Mouse (Mus musculus) neural tube, embryonic 14.5 days (tissue): ENCODE measurements at regions not wholly inside any gene's neighbourhood (a gene's known extent, or its start where the extent isn't known, plus 50 kb on each side); places are given as distances from the start of the nearest gene placed in this dataset.
"Not testable (repeated sequence)": the region's sequence is repeated elsewhere in the genome, so short reads cannot be mapped to it uniquely, and the experiment has no call there.

Experiments
- ATAC-seq: fragments of 200-750 bp; cut with Nextera tagmentation; 2 replicates; pipeline ENCODE4 v1.8.0; 2017; ENCODE audit warnings: low read depth, mild to moderate bottlenecking, moderate TSS enrichment, moderate library complexity
- H3K27ac ChIP-seq: fragments of 300-500 bp; sonication (generic); 2 replicates; pipeline ENCODE4 v1.5.1; 2014; ENCODE audit warnings: low read depth, mild to moderate bottlenecking, control low read depth, low read length, moderate library complexity, mixed read lengths
- H3K27me3 ChIP-seq: fragments of 300-500 bp; sonication (generic); 2 replicates; pipeline ENCODE4 v1.6.1; 2014; ENCODE audit warnings: low read length; ENCODE audit not compliant: control insufficient read depth, insufficient read depth
- H3K36me3 ChIP-seq: fragments of 300-500 bp; sonication (generic); 2 replicates; pipeline ENCODE4 v1.6.1; 2014; ENCODE audit warnings: low read length, mixed read lengths; ENCODE audit not compliant: control insufficient read depth, insufficient read depth
- H3K4me1 ChIP-seq: fragments of 300-500 bp; sonication (generic); 2 replicates; pipeline ENCODE4 v1.6.1; 2014; ENCODE audit warnings: low read length; ENCODE audit not compliant: control insufficient read depth, insufficient read depth
- H3K4me2 ChIP-seq: fragments of 300-500 bp; sonication (generic); 2 replicates; pipeline ENCODE4 v1.6.1; 2014; ENCODE audit warnings: mild to moderate bottlenecking, low read depth, low read length, control low read depth
- H3K4me3 ChIP-seq: fragments of 300-500 bp; sonication (generic); 2 replicates; pipeline ENCODE4 v1.5.1; 2014; ENCODE audit warnings: low read depth, low read length, control low read depth, mixed read lengths
- H3K9ac ChIP-seq: fragments of 300-500 bp; sonication (generic); replicated peaks from 2 replicates; pipeline ENCODE4 v1.6.1; 2014; ENCODE audit warnings: low read depth, mild to moderate bottlenecking, control low read depth, low read length, mixed read lengths
- H3K9me3 ChIP-seq: fragments of 300-500 bp; sonication (generic); 2 replicates; pipeline ENCODE4 v1.6.1; 2016; ENCODE audit warnings: low read length; ENCODE audit not compliant: control insufficient read depth
- WGBS: fragments of 180-500 bp; shearing (Covaris S2); extraction: QIAGEN DNeasy Blood & Tissue Kit; methylation state at CpG from one replicate; pipeline ENCODE4 v1.1.7; 2014; 5-methylcytosine and 5-hydroxymethylcytosine counted together

GRCm38 (mm10) chr7:64101679-64102078, 52.0 kb upstream of the Trpm1 start:
- no peak for ATAC-seq
- Histone ChIP-seq H3K36me3 (no peaks in the 10 kb centered on the region), H3K4me2 (no peak overlapping the region), H3K27ac (no peak overlapping the region), H3K9me3 (peaks cover 3% of the 10 kb centered on the region; the same call in 1 of the 2 replicates), H3K4me3 (no peak overlapping the region), H3K4me1 (no peaks in the 10 kb centered on the region), H3K9ac (no peak overlapping the region), H3K27me3 (no peaks in the 10 kb centered on the region)
- WGBS = 95% methylated on average over 1 of the region's 1 CpGs

GRCm38 (mm10) chr7:64099606-64100005, 54.0 kb upstream of the Trpm1 start:
- Histone ChIP-seq H3K36me3 (no peaks in the 10 kb centered on the region), H3K4me1 (no peaks in the 10 kb centered on the region), H3K9ac (no peak overlapping the region), H3K4me2 (no peak overlapping the region), H3K4me3 (no peak overlapping the region), H3K27ac (no peak overlapping the region), H3K27me3 (no peaks in the 10 kb centered on the region), H3K9me3 (no peaks in the 10 kb centered on the region)
- ATAC-seq = no peak
- 96% methylated on average over 3 of the region's 3 CpGs for WGBS

- 68% methylated on average over 1 of the region's 1 CpGs for WGBS
- H3K27ac ChIP-seq = no peak overlapping the region
- no peak for ATAC-seq
- H3K4me3 ChIP-seq = no peak overlapping the region
- H3K27me3 ChIP-seq = no peaks in the 10 kb centered on the region
- H3K9me3 ChIP-seq = no peaks in the 10 kb centered on the region; the same call in 1 of the 2 replicates
- H3K9ac ChIP-seq = no peak overlapping the region
- no peaks in the 10 kb centered on the region for H3K4me1 ChIP-seq
- no peaks in the 10 kb centered on the region for H3K36me3 ChIP-seq
- no peak overlapping the region for H3K4me2 ChIP-seq
Measured at GRCm38 (mm10) chr7:64090067-64090466, 63.6 kb upstream of the Trpm1 start.

GRCm38 (mm10) chr7:64089034-64089433, 64.6 kb upstream of the Trpm1 start:
- H3K9ac ChIP-seq = no peak overlapping the region
- H3K4me3 ChIP-seq = no peak overlapping the region
- WGBS = 91% methylated on average over 5 of the region's 5 CpGs
- no peaks in the 10 kb centered on the region for H3K27me3 ChIP-seq
- no peaks in the 10 kb centered on the region for H3K36me3 ChIP-seq
- H3K27ac ChIP-seq = no peak overlapping the region
- H3K4me1 ChIP-seq = no peaks in the 10 kb centered on the region
- no peak for ATAC-seq
- H3K4me2 ChIP-seq = no peak overlapping the region
- no peaks in the 10 kb centered on the region for H3K9me3 ChIP-seq

- not testable (repeated sequence) for H3K9me3 ChIP-seq, H3K9ac ChIP-seq, H3K27ac ChIP-seq, H3K4me3 ChIP-seq, H3K4me2 ChIP-seq, ATAC-seq, H3K4me1 ChIP-seq, H3K36me3 ChIP-seq, H3K27me3 ChIP-seq
- WGBS = 74% methylated on average over 1 of the region's 1 CpGs
Measured at GRCm38 (mm10) chr7:64083978-64084377, 69.7 kb upstream of the Trpm1 start.

GRCm38 (mm10) chr7:64082651-64083050, 71.0 kb upstream of the Trpm1 start:
- H3K9ac ChIP-seq = no peak overlapping the region
- no peaks in the 10 kb centered on the region for H3K9me3 ChIP-seq
- no peaks in the 10 kb centered on the region for H3K27me3 ChIP-seq
- no peaks in the 10 kb centered on the region for H3K36me3 ChIP-seq
- WGBS = 87% methylated on average over 5 of the region's 5 CpGs
- no peak overlapping the region for H3K4me3 ChIP-seq
- no peak overlapping the region for H3K4me2 ChIP-seq
- ATAC-seq = no peak
- no peaks in the 10 kb centered on the region for H3K4me1 ChIP-seq
- no peak overlapping the region for H3K27ac ChIP-seq

- Histone ChIP-seq H3K27me3 (no peaks in the 10 kb centered on the region), H3K9ac (no peak overlapping the region), H3K4me1 (no peaks in the 10 kb centered on the region), H3K4me3 (no peak overlapping the region), H3K4me2 (no peak overlapping the region), H3K27ac (no peak overlapping the region), H3K9me3 (no peaks in the 10 kb centered on the region), H3K36me3 (no peaks in the 10 kb centered on the region)
- WGBS = 91% methylated on average over 3 of the region's 3 CpGs
- no peak for ATAC-seq
Measured at GRCm38 (mm10) chr7:64082201-64082600, 71.4 kb upstream of the Trpm1 start.

- H3K27me3 ChIP-seq = no peaks in the 10 kb centered on the region
- no peak overlapping the region for H3K27ac ChIP-seq
- no peak overlapping the region for H3K9ac ChIP-seq
- no peak for ATAC-seq
- WGBS = 73% methylated on average over 2 of the region's 2 CpGs
- H3K4me1 ChIP-seq = no peaks in the 10 kb centered on the region
- no peak overlapping the region for H3K4me2 ChIP-seq
- no peaks in the 10 kb centered on the region for H3K36me3 ChIP-seq
- H3K9me3 ChIP-seq = no peaks in the 10 kb centered on the region
- H3K4me3 ChIP-seq = no peak overlapping the region
Measured at GRCm38 (mm10) chr7:64081618-64082017, 72.0 kb upstream of the Trpm1 start.

- H3K4me2 ChIP-seq = no peak overlapping the region
- no peak for ATAC-seq
- WGBS = 89% methylated on average over 2 of the region's 2 CpGs
- H3K36me3 ChIP-seq = no peaks in the 10 kb centered on the region
- H3K9me3 ChIP-seq = no peaks in the 10 kb centered on the region
- no peaks in the 10 kb centered on the region for H3K4me1 ChIP-seq
- H3K4me3 ChIP-seq = no peak overlapping the region
- H3K27ac ChIP-seq = no peak overlapping the region
- no peaks in the 10 kb centered on the region for H3K27me3 ChIP-seq
- no peak overlapping the region for H3K9ac ChIP-seq
Measured at GRCm38 (mm10) chr7:64081019-64081418, 72.6 kb upstream of the Trpm1 start.

- 85% methylated on average over 3 of the region's 3 CpGs for WGBS
- ATAC-seq = no peak
- no peaks in the 10 kb centered on the region for H3K36me3 ChIP-seq
Measured at GRCm38 (mm10) chr7:64079301-64079700, 74.3 kb upstream of the Trpm1 start.

More at GRCm38 (mm10) chr7:64079301-64079700, 74.3 kb upstream of the Trpm1 start:
- no peaks in the 10 kb centered on the region for H3K27me3 ChIP-seq
- no peak overlapping the region for H3K27ac ChIP-seq
- no peak overlapping the region for H3K9ac ChIP-seq
- no peaks in the 10 kb centered on the region for H3K4me1 ChIP-seq
- no peak overlapping the region for H3K4me3 ChIP-seq
- no peaks in the 10 kb centered on the region for H3K9me3 ChIP-seq
- no peak overlapping the region for H3K4me2 ChIP-seq
